Mouse (Mus musculus) testis, adult 2 months (tissue): ENCODE results near the gene Tnrc6b.

Source experiments
- CTCF ChIP-seq: fragments of 200-500 bp; IDR thresholded peaks from 2 replicates; pipeline ENCODE4 v1.5.1; 2012; ENCODE audit warnings: low read depth, mild to moderate bottlenecking, inconsistent platforms, low read length, moderate library complexity; ENCODE audit not compliant: control insufficient read depth, insufficient read depth, insufficient replicate concordance
- POLR2A ChIP-seq: fragments of 200-500 bp; IDR thresholded peaks from 2 replicates; pipeline ENCODE4 v1.6.1; 2012; ENCODE audit warnings: low read depth, mild to moderate bottlenecking, inconsistent platforms, low read length, moderate library complexity; ENCODE audit not compliant: control insufficient read depth

- TF ChIP-seq POLR2A (no peak), CTCF (no peak)
Observed at GRCm38 (mm10) chr15:80674700-80675099, 36.4 kb upstream of the Tnrc6b start.
